Mouse (Mus musculus) adrenal gland, adult (tissue): ENCODE results near the gene Nckap5l.
A peak's percentile ranks its signal among the peaks of the same experiment; 100 is the strongest.

Experiments used
- DNase-seq, 2 experiments: peaks; one replicate each; pipeline ENCODE4 v3.0.0; 2022 to 2023; ENCODE audit warnings: low spot score in 1 of 2; ENCODE audit not compliant: inconsistent age in 2 of 2

Gene Nckap5l

GRCm38 (mm10) chr15:99457606-99458401 lies at the start of gene Nckap5l:
Nckap5l (minus strand) TSS chr15:99457748.
- DNase-seq, result peak; percentile 94 to 99

GRCm38 (mm10) chr15:99505324-99506095 lies 48.0 kb upstream of the Nckap5l start:
- peak; percentile 44 to 77 for DNase-seq

GRCm38 (mm10) chr15:99503256-99503655 lies 45.7 kb upstream of the Nckap5l start:
- no peak for DNase-seq

GRCm38 (mm10) chr15:99502311-99502831 lies 44.8 kb upstream of the Nckap5l start:
- DNase-seq, result peak; percentile 32 to 54

GRCm38 (mm10) chr15:99501292-99502260 lies 44.0 kb upstream of the Nckap5l start:
- DNase-seq, result peak; percentile 53 to 72

GRCm38 (mm10) chr15:99500320-99500719 lies 42.8 kb upstream of the Nckap5l start:
- no peak for DNase-seq

- DNase-seq, result peak in 1 of 2 experiments; percentile 41
These were observed 42.2 kb upstream of the Nckap5l start for GRCm38 (mm10) chr15:99499726-99500125.

- DNase-seq, result peak; percentile 88 to 91
These were observed 41.2 kb upstream of the Nckap5l start for GRCm38 (mm10) chr15:99498781-99499180.

GRCm38 (mm10) chr15:99498356-99498755 lies 40.8 kb upstream of the Nckap5l start:
- peak in 1 of 2 experiments; percentile 75 for DNase-seq

GRCm38 (mm10) chr15:99497527-99498242 lies 40.1 kb upstream of the Nckap5l start:
- DNase-seq, result peak; percentile 87 to 95

GRCm38 (mm10) chr15:99497061-99497460 lies 39.5 kb upstream of the Nckap5l start:
- peak; percentile 40 to 82 for DNase-seq

GRCm38 (mm10) chr15:99484745-99485144 lies 27.2 kb upstream of the Nckap5l start:
- DNase-seq, result no peak

GRCm38 (mm10) chr15:99475814-99476213 lies 18.3 kb upstream of the Nckap5l start:
- DNase-seq, result peak in 1 of 2 experiments; percentile 24

GRCm38 (mm10) chr15:99474576-99474926 lies 17.0 kb upstream of the Nckap5l start, which contains the start of gene Bcdin3d:
Bcdin3d (minus strand) TSS chr15:99474730.
- DNase-seq, result peak; percentile 92 to 96

GRCm38 (mm10) chr15:99473801-99474575 lies 16.4 kb upstream of the Nckap5l start:
- peak; percentile 80 to 91 for DNase-seq

GRCm38 (mm10) chr15:99472972-99473371 lies 15.4 kb upstream of the Nckap5l start:
- no peak for DNase-seq

GRCm38 (mm10) chr15:99471677-99472063 lies 14.1 kb upstream of the Nckap5l start:
- DNase-seq, result no peak

- peak; percentile 54 to 85 for DNase-seq
These were observed 13.6 kb upstream of the Nckap5l start for GRCm38 (mm10) chr15:99470971-99471676.
